Mouse (Mus musculus): Measurements from ENCODE around the gene Uncx.
"Not testable (repeated sequence)": the region's sequence is repeated elsewhere in the genome, so short reads cannot be mapped to it uniquely, and the experiment has no call there.

Uncx gene

GRCm38 (mm10) chr5:139561363-139562001 lies 18.2 kb downstream of the Uncx start:
- in situ Hi-C loops (cut with MseI, MboI) = no loop called here

GRCm38 (mm10) chr5:139564663-139565062 lies 21.4 kb downstream of the Uncx start:
- in situ Hi-C loops (cut with MseI, MboI) = no loop called here

- in situ Hi-C loops (cut with MseI, MboI) = no loop called here
Observed at GRCm38 (mm10) chr5:139565462-139565861, 22.2 kb downstream of the Uncx start.

- in situ Hi-C loops (cut with MseI, MboI) = no loop called here
Observed at GRCm38 (mm10) chr5:139566640-139567399, 23.5 kb downstream of the Uncx start.

- in situ Hi-C loops (cut with MseI, MboI) = no loop called here
Observed at GRCm38 (mm10) chr5:139568079-139568478, 24.8 kb downstream of the Uncx start.

GRCm38 (mm10) chr5:139572526-139572925 lies 29.2 kb downstream of the Uncx start:
- in situ Hi-C loops (cut with MseI, MboI) = no loop called here

GRCm38 (mm10) chr5:139573606-139574311 lies 30.5 kb downstream of the Uncx start:
- in situ Hi-C loops (cut with MseI, MboI) = no loop called here

GRCm38 (mm10) chr5:139575054-139575453 lies 31.8 kb downstream of the Uncx start:
- in situ Hi-C loops (cut with MseI, MboI) = no loop called here

- in situ Hi-C loops (cut with MseI, MboI) = no loop called here
Observed at GRCm38 (mm10) chr5:139580171-139580743, 37.0 kb downstream of the Uncx start.

- in situ Hi-C loops (cut with MseI, MboI) = no loop called here
Observed at GRCm38 (mm10) chr5:139581308-139581868, 38.1 kb downstream of the Uncx start.

- in situ Hi-C loops (cut with MseI, MboI) = no loop called here
Observed at GRCm38 (mm10) chr5:139584971-139585747, 41.9 kb downstream of the Uncx start.

GRCm38 (mm10) chr5:139585748-139586060 lies 42.4 kb downstream of the Uncx start:
- in situ Hi-C loops (cut with MseI, MboI) = no loop called here

GRCm38 (mm10) chr5:139587459-139587858 lies 44.2 kb downstream of the Uncx start:
- in situ Hi-C loops (cut with MseI, MboI) = not testable (repeated sequence)

GRCm38 (mm10) chr5:139590682-139591360 lies 47.5 kb downstream of the Uncx start:
- in situ Hi-C loops (cut with MseI, MboI) = not testable (repeated sequence)

GRCm38 (mm10) chr5:139592011-139592410 lies 48.7 kb downstream of the Uncx start:
- in situ Hi-C loops (cut with MseI, MboI) = no loop called here

GRCm38 (mm10) chr5:139592850-139593249 lies 49.6 kb downstream of the Uncx start:
- in situ Hi-C loops (cut with MseI, MboI) = no loop called here

GRCm38 (mm10) chr5:139593746-139594145 lies 50.5 kb downstream of the Uncx start:
- in situ Hi-C loops (cut with MseI, MboI) = no loop called here

GRCm38 (mm10) chr5:139595001-139595400 lies 51.7 kb downstream of the Uncx start:
- in situ Hi-C loops (cut with MseI, MboI) = no loop called here

All from mouse trophoblast stem cell (cell line).